Mouse (Mus musculus): Measurements from ENCODE around the gene Eci3.

The Eci3 gene

DNA sequence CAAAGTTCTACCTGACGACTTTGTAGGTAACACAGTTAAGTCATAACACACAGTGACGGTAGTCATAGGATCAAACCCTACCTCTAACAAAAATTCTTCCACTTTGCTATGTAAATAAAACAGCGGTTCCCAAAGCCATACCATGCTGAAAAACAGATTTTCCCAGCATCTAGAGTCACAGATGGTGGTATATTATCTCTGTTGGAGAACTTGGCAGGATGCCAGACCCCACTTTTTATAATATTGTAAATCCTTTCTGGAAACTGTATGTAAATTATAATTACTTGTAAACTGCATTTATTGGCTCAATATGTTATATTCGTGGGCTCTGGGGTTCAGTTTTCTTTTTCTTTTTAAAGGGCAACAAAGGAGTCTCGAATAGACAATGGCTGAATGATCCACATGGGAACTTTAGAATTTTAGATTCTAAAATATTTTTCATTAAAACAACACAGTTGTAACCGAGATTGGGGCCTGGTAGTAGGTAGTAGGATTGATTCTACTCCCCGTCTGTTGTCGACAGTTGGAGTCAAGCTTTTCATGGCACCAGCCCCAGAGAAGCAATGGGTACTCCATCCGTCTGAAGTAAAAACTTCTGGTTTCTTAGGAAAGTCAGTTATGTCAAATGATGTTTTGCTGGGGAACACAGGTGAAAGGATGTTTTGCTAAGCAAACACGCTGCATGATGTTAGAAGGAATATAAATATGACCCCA, 28.5 kb downstream of the Eci3 start:
- DNase-seq (ENCODE audit: low spot score in 2 of 2), result peak; percentile 6 to 34

GRCm38 (mm10) chr13:34924210-34924609, 39.4 kb downstream of the Eci3 start, which contains the start of the genes Fam217a and 4933417A18Rik:
Gene Fam217a, minus strand, starts transcription at chr13:34924310.
Gene 4933417A18Rik, plus strand, starts transcription at chr13:34924409.
- DNase-seq (ENCODE audit: low spot score in 2 of 2), result no peak

DNA sequence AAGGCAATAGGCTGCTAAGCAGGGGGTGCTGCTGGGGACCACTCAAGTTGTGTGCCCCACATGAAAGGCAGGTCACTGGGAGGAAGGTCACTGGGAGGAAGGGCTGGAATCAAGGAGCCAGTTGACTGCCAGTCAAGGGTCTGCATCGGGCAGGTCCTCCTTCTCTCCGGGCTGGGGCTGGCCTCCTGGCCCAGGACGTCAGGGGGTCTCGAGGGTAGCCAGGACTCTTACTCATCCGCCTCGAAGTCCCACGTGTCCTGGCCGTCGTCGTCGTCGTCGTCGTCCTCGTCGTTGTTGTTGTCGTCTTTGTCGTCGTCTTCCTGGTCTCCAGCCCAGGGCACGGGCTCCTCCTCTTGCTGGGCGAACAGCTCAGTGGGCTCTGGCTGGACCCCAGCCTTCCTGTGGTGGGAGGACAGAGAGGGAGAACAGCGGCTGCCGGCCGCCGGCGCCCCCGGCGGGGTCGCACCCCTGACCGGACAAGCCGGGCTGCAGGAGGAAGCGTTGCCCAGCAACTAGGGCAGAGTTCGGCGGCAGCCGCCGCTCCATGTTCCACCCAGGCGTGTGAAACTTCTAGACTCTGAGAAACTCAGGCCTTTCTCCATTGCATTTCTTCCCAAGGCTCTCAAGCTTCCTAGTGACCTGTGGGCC, 47.0 kb downstream of the Eci3 start:
- DNase-seq (ENCODE audit: low spot score in 2 of 2), result no peak

- no peak for DNase-seq (ENCODE audit: low spot score in 2 of 2)
These were observed 49.0 kb downstream of the Eci3 start for GRCm38 (mm10) chr13:34914614-34915013.
